Mouse (Mus musculus): ENCODE measurements around the gene Jkamp. TPM values are rescaled to one million over a fixed set of nuclear protein-coding genes. Genes with fewer than 3 reads are reported as not detected.
"Not testable (repeated sequence)": the region's sequence is repeated elsewhere in the genome, so short reads cannot be mapped to it uniquely, and the experiment has no call there.

Gene Jkamp
- polyA plus RNA-seq (2014; fragmentation: Nextera tagmentation; extraction: Ambion mirVana): 50.1 and 53.7 TPM in 2 replicates

DNA sequence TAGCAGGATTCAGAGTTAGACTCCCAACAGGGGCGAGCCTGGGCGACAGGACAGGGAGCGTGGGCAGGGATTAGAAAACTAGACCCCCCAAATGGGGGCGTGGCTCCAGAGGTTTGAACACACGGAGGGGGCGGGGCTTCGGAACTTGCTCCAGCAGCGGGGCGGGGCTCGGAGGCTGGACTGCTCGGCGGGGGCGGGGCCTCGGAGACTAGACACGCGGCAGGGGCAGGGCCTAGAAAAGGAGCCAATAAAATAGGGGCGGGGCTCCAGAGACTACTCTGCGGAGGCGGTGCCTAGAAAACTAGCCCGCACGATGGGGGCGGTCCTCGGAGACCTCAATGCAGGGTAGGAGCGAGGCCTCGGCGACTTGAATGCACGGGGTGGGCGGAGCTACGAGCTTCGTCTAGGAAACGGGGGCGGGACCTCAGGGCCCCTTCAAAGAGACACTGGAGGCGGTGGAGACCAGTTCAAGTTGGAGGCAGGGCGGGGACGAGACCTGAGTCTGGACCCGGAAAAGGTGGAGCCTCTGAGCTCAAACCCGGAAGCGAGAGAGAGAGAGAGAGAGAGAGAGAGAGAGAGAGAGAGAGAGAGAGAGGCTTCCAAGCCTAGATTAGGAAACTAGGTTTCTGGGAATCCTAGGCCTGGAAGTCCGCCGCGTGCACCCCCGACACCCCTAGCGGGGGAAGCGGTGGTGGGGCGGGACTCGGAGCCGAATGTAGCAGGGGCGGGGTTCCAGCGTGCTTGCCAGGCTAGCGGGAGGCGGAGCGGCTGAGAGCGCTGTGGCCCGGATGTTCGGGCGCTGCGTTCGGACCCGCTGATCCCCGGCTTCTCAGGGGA, at the start of gene Jkamp, which contains the start of gene L3hypdh:
TSS of gene Jkamp (plus strand) at position 261 of the 837 bp plus-strand sequence.
TSS of gene L3hypdh (minus strand) at position 111 of the 837 bp plus-strand sequence.
- Histone ChIP-seq H3K4me2 (ENCODE audit: low read depth, severe bottlenecking) (peak within 1 kb of the TSS; percentile 92), H3K4me3 (ENCODE audit: low read depth, low read length) (peak within 1 kb of the TSS; percentile 73), H3K27ac (replicated peaks; ENCODE audit: low read depth, low read length) (peak within 1 kb of the TSS; percentile 88), H3K4me1 (ENCODE audit: control insufficient read depth, insufficient read depth, low read length) (peaks cover 7% of the 10 kb centered on the region; the same call in 1 of the 2 replicates), H3K9ac (ENCODE audit: low read length) (peak within 1 kb of the TSS; percentile 87), H3K36me3 (ENCODE audit: control insufficient read depth, insufficient read depth, low read length) (no peaks in the 10 kb centered on the region), H3K27me3 (ENCODE audit: control insufficient read depth, insufficient read depth, low read length) (no peaks in the 10 kb centered on the region), H3K9me3 (ENCODE audit: control insufficient read depth, low read length) (no peaks in the 10 kb centered on the region)
- peak; percentile 96 for ATAC-seq (ENCODE audit: insufficient number of reproducible peaks, low FRiP score, low TSS enrichment, low read depth)
- peak; percentile 100 for DNase-seq (ENCODE audit: low spot score)
- WGBS: 1% methylated on average over 59 of the region's 60 CpGs

- H3K4me1 ChIP-seq (ENCODE audit: control insufficient read depth, insufficient read depth, low read length): no peaks in the 10 kb centered on the region
- no peak overlapping the region for H3K9ac ChIP-seq (ENCODE audit: low read length)
- H3K27me3 ChIP-seq (ENCODE audit: control insufficient read depth, insufficient read depth, low read length): no peaks in the 10 kb centered on the region
- WGBS: 73% methylated on average over 9 of the region's 9 CpGs
- H3K27ac ChIP-seq (replicated peaks; ENCODE audit: low read depth, low read length): no peak overlapping the region
- no peak overlapping the region for H3K4me2 ChIP-seq (ENCODE audit: low read depth, severe bottlenecking)
- ATAC-seq (ENCODE audit: insufficient number of reproducible peaks, low FRiP score, low TSS enrichment, low read depth) (no peak), DNase-seq (ENCODE audit: low spot score) (no peak)
- H3K4me3 ChIP-seq (ENCODE audit: low read depth, low read length): no peak overlapping the region
- H3K9me3 ChIP-seq (ENCODE audit: control insufficient read depth, low read length): no peaks in the 10 kb centered on the region
- no peaks in the 10 kb centered on the region for H3K36me3 ChIP-seq (ENCODE audit: control insufficient read depth, insufficient read depth, low read length)
These were observed 49.2 kb upstream of the Jkamp start for GRCm38 (mm10) chr12:72036097-72036661.

DNA sequence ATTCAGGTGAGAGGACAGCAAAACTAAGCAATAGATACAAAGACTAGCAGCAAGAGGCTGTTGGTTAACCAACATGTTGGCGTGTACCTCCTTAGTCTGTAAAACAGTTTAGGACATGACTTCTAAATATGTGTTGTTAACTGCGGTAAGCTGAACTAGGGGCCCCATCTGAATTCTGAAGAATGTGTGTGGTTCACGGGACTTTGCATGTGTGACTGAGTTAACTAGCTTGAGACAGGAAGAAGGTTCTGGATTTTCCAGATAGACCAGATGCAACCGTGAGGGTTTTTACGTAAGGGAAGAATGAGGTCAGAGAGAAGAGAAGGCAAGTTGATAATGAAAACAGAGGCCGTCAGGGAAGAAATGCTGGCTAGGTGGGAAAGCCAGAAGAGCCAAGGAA, 48.3 kb upstream of the Jkamp start:
- no peak overlapping the region for H3K4me3 ChIP-seq (ENCODE audit: low read depth, low read length)
- H3K9me3 ChIP-seq (ENCODE audit: control insufficient read depth, low read length): no peaks in the 10 kb centered on the region
- H3K4me1 ChIP-seq (ENCODE audit: control insufficient read depth, insufficient read depth, low read length): no peaks in the 10 kb centered on the region
- no peak overlapping the region for H3K4me2 ChIP-seq (ENCODE audit: low read depth, severe bottlenecking)
- H3K27me3 ChIP-seq (ENCODE audit: control insufficient read depth, insufficient read depth, low read length): no peaks in the 10 kb centered on the region
- no peak overlapping the region for H3K27ac ChIP-seq (replicated peaks; ENCODE audit: low read depth, low read length)
- no peak for DNase-seq (ENCODE audit: low spot score)
- WGBS: 87% methylated on average over 6 of the region's 6 CpGs
- no peaks in the 10 kb centered on the region for H3K36me3 ChIP-seq (ENCODE audit: control insufficient read depth, insufficient read depth, low read length)
- no peak for ATAC-seq (ENCODE audit: insufficient number of reproducible peaks, low FRiP score, low TSS enrichment, low read depth)
- H3K9ac ChIP-seq (ENCODE audit: low read length): no peak overlapping the region

DNA sequence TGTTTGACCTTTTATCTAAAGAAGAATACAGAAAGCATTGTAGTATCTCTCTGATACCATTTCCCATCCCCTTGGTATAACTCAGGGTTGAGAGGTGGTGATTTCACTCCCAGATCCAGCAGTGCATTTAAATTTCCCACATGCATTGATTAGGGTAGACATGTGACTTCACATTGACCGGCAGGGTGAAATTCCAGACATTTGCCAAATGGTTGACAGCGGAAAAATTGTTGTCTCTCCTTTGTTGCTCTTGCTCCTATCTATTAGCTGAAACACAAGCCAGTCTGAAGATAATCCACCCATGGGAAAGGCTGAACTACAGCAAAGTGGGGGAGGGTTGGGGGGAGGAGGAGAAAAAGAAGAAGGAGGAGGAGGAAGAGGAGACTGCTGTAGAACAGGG, 46.5 kb upstream of the Jkamp start:
- 80% methylated on average over 2 of the region's 2 CpGs for WGBS
- Histone ChIP-seq H3K4me3 (ENCODE audit: low read depth, low read length) (no peak overlapping the region), H3K9ac (ENCODE audit: low read length) (no peak overlapping the region), H3K4me1 (ENCODE audit: control insufficient read depth, insufficient read depth, low read length) (no peaks in the 10 kb centered on the region), H3K27ac (replicated peaks; ENCODE audit: low read depth, low read length) (no peak overlapping the region), H3K36me3 (ENCODE audit: control insufficient read depth, insufficient read depth, low read length) (no peaks in the 10 kb centered on the region), H3K9me3 (ENCODE audit: control insufficient read depth, low read length) (no peaks in the 10 kb centered on the region), H3K27me3 (ENCODE audit: control insufficient read depth, insufficient read depth, low read length) (no peaks in the 10 kb centered on the region), H3K4me2 (ENCODE audit: low read depth, severe bottlenecking) (no peak overlapping the region)
- DNase-seq (ENCODE audit: low spot score) (no peak), ATAC-seq (ENCODE audit: insufficient number of reproducible peaks, low FRiP score, low TSS enrichment, low read depth) (no peak)

DNA sequence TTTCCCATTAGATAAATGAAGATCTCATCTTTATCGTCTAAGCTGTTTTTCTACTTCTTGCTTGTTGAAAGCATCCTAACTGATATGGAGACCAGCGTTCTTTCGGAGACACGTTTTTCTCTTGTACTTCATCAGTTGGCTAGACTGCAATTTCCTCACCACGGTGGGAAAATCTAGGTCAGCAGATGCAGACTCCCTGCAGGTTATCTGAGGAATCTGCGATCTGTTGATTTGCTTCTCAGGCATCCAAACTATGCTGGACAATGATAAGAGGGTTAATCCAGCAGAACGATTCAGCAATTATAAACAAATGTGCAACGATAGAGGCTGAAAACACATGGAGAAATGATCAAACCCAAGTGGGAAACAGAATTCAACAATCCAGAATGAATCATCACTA, 45.9 kb upstream of the Jkamp start:
- Histone ChIP-seq H3K4me1 (ENCODE audit: control insufficient read depth, insufficient read depth, low read length) (no peaks in the 10 kb centered on the region), H3K4me3 (ENCODE audit: low read depth, low read length) (no peak overlapping the region), H3K27me3 (ENCODE audit: control insufficient read depth, insufficient read depth, low read length) (no peaks in the 10 kb centered on the region), H3K4me2 (ENCODE audit: low read depth, severe bottlenecking) (no peak overlapping the region), H3K9me3 (ENCODE audit: control insufficient read depth, low read length) (no peaks in the 10 kb centered on the region), H3K27ac (replicated peaks; ENCODE audit: low read depth, low read length) (no peak overlapping the region), H3K36me3 (ENCODE audit: control insufficient read depth, insufficient read depth, low read length) (no peaks in the 10 kb centered on the region), H3K9ac (ENCODE audit: low read length) (no peak overlapping the region)
- ATAC-seq (ENCODE audit: insufficient number of reproducible peaks, low FRiP score, low TSS enrichment, low read depth): no peak
- WGBS: 88% methylated on average over 8 of the region's 8 CpGs
- DNase-seq (ENCODE audit: low spot score): no peak

DNA sequence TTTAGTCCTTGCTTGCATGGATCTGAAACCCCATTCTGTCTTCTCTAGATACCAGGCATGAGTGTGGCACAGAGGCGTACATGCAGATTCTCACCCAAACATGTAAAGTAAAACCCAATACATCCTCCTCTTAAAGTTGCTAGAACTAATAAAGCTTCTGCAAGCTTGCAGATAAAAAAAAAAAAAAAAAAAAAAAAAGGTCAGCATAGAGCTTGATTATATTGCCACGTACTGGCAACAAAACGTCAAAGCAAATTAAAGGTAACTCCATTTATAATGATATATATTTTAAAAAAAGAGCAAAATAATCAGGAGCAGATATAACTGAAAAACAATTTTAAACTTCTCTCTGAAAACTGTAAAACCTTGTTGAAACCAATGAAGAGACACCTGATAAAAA, 44.2 kb upstream of the Jkamp start:
- no peak overlapping the region for H3K4me3 ChIP-seq (ENCODE audit: low read depth, low read length)
- no peak overlapping the region for H3K4me2 ChIP-seq (ENCODE audit: low read depth, severe bottlenecking)
- H3K4me1 ChIP-seq (ENCODE audit: control insufficient read depth, insufficient read depth, low read length): no peaks in the 10 kb centered on the region
- WGBS: 96% methylated on average over 3 of the region's 3 CpGs
- H3K9me3 ChIP-seq (ENCODE audit: control insufficient read depth, low read length): no peaks in the 10 kb centered on the region
- ATAC-seq (ENCODE audit: insufficient number of reproducible peaks, low FRiP score, low TSS enrichment, low read depth) (no peak), DNase-seq (ENCODE audit: low spot score) (no peak)
- no peak overlapping the region for H3K9ac ChIP-seq (ENCODE audit: low read length)
- H3K36me3 ChIP-seq (ENCODE audit: control insufficient read depth, insufficient read depth, low read length): no peaks in the 10 kb centered on the region
- H3K27me3 ChIP-seq (ENCODE audit: control insufficient read depth, insufficient read depth, low read length): no peaks in the 10 kb centered on the region
- H3K27ac ChIP-seq (replicated peaks; ENCODE audit: low read depth, low read length): no peak overlapping the region

- Histone ChIP-seq H3K4me3 (ENCODE audit: low read depth, low read length) (no peak overlapping the region), H3K9me3 (ENCODE audit: control insufficient read depth, low read length) (no peaks in the 10 kb centered on the region), H3K9ac (ENCODE audit: low read length) (no peak overlapping the region), H3K4me1 (ENCODE audit: control insufficient read depth, insufficient read depth, low read length) (no peaks in the 10 kb centered on the region), H3K27ac (replicated peaks; ENCODE audit: low read depth, low read length) (no peak overlapping the region), H3K27me3 (ENCODE audit: control insufficient read depth, insufficient read depth, low read length) (no peaks in the 10 kb centered on the region), H3K36me3 (ENCODE audit: control insufficient read depth, insufficient read depth, low read length) (no peaks in the 10 kb centered on the region), H3K4me2 (ENCODE audit: low read depth, severe bottlenecking) (no peak overlapping the region)
- 8% methylated on average over 2 of the region's 2 CpGs for WGBS
- ATAC-seq (ENCODE audit: insufficient number of reproducible peaks, low FRiP score, low TSS enrichment, low read depth) (no peak), DNase-seq (ENCODE audit: low spot score) (no peak)
These were observed 37.9 kb upstream of the Jkamp start for GRCm38 (mm10) chr12:72047513-72047912.

- ATAC-seq (ENCODE audit: insufficient number of reproducible peaks, low FRiP score, low TSS enrichment, low read depth); H3K9me3 ChIP-seq (ENCODE audit: control insufficient read depth, low read length); H3K4me1 ChIP-seq (ENCODE audit: control insufficient read depth, insufficient read depth, low read length); DNase-seq (ENCODE audit: low spot score); H3K4me2 ChIP-seq (ENCODE audit: low read depth, severe bottlenecking); H3K4me3 ChIP-seq (ENCODE audit: low read depth, low read length); H3K27ac ChIP-seq (replicated peaks; ENCODE audit: low read depth, low read length); H3K27me3 ChIP-seq (ENCODE audit: control insufficient read depth, insufficient read depth, low read length); H3K36me3 ChIP-seq (ENCODE audit: control insufficient read depth, insufficient read depth, low read length); H3K9ac ChIP-seq (ENCODE audit: low read length): not testable (repeated sequence)
- WGBS: 89% methylated on average over 5 of the region's 5 CpGs
These were observed 35.2 kb upstream of the Jkamp start for GRCm38 (mm10) chr12:72050156-72050555.

All from limb, embryonic 11.5 days (tissue).